Mouse (Mus musculus): ENCODE measurements at regions not wholly inside any gene's neighbourhood (a gene's known extent, or its start where the extent isn't known, plus 50 kb on each side); places are given as distances from the start of the nearest gene placed in this dataset.
A peak's percentile ranks its signal among the peaks of the same experiment; 100 is the strongest.
"Not testable (repeated sequence)": the region's sequence is repeated elsewhere in the genome, so short reads cannot be mapped to it uniquely, and the experiment has no call there.

GRCm38 (mm10) chr12:77039953-77040305, 77.9 kb upstream of the Max start:
- TF ChIP-seq CTCF (IDR thresholded peaks at IDR 0.05; ENCODE audit: insufficient read depth, low read length) (no peak), POLR2A (IDR thresholded peaks at IDR 0.05; ENCODE audit: borderline replicate concordance, extremely low read depth, low read depth, low read length) (no peak)
- Histone ChIP-seq H3K4me3 (replicated peaks; ENCODE audit: extremely low read depth, low read depth, low read length) (no peak overlapping the region), H3K4me1 (ENCODE audit: control insufficient read depth, insufficient read depth, low read length) (peaks cover 4% of the 10 kb centered on the region)
- 69% methylated on average over 4 of the region's 4 CpGs for WGBS
- peak; percentile 47 for DNase-seq

GRCm38 (mm10) chr12:77039295-77039952, 77.4 kb upstream of the Max start:
- no peak overlapping the region for H3K4me3 ChIP-seq (replicated peaks; ENCODE audit: extremely low read depth, low read depth, low read length)
- DNase-seq: no peak
- H3K4me1 ChIP-seq (ENCODE audit: control insufficient read depth, insufficient read depth, low read length): peaks cover 4% of the 10 kb centered on the region
- 58% methylated on average over 17 of the region's 17 CpGs for WGBS
- TF ChIP-seq CTCF (IDR thresholded peaks at IDR 0.05; ENCODE audit: insufficient read depth, low read length) (peak; percentile 27; the same call in 1 of the 2 replicates), POLR2A (IDR thresholded peaks at IDR 0.05; ENCODE audit: borderline replicate concordance, extremely low read depth, low read depth, low read length) (no peak)

DNA sequence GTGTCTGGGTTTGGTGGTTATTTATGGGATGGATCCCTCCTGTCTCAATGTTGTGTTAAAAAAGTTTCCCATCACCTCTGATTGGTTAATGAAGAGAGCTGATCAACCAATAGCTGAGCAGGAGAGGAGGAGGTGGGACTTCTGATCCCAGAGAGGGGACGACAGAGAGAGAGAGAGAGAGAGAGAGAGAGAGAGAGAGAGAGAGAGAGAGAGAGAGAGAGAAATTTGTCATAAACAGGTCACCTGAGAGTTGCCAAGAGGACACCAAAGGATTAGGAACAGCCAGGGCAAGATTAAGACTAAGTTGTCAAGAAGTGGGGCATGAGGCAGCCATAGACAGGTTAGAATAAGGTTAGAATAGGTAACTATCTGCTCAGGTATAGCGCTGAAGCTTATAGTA, 73.7 kb upstream of the Max start:
- no peak for TF ChIP-seq POLR2A (IDR thresholded peaks at IDR 0.05; ENCODE audit: borderline replicate concordance, extremely low read depth, low read depth, low read length)
- TF ChIP-seq CTCF (IDR thresholded peaks at IDR 0.05; ENCODE audit: insufficient read depth, low read length): no peak
- Histone ChIP-seq H3K4me3 (replicated peaks; ENCODE audit: extremely low read depth, low read depth, low read length) (no peak overlapping the region), H3K4me1 (ENCODE audit: control insufficient read depth, insufficient read depth, low read length) (peaks cover 4% of the 10 kb centered on the region)
- no peak for DNase-seq
- WGBS: 53% methylated on average over 2 of the region's 2 CpGs

- TF ChIP-seq CTCF (IDR thresholded peaks at IDR 0.05; ENCODE audit: insufficient read depth, low read length) (no peak), POLR2A (IDR thresholded peaks at IDR 0.05; ENCODE audit: borderline replicate concordance, extremely low read depth, low read depth, low read length) (no peak)
- WGBS: 54% methylated on average over 1 of the region's 1 CpGs
- Histone ChIP-seq H3K4me1 (ENCODE audit: control insufficient read depth, insufficient read depth, low read length) (no peaks in the 10 kb centered on the region), H3K4me3 (replicated peaks; ENCODE audit: extremely low read depth, low read depth, low read length) (no peak overlapping the region)
- no peak for DNase-seq
These were observed 69.4 kb upstream of the Max start for GRCm38 (mm10) chr12:77031448-77031847.

- no peak for TF ChIP-seq CTCF (IDR thresholded peaks at IDR 0.05; ENCODE audit: insufficient read depth, low read length)
- no peak for TF ChIP-seq POLR2A (IDR thresholded peaks at IDR 0.05; ENCODE audit: borderline replicate concordance, extremely low read depth, low read depth, low read length)
- no peak overlapping the region for H3K4me3 ChIP-seq (replicated peaks; ENCODE audit: extremely low read depth, low read depth, low read length)
- WGBS: 45% methylated on average over 7 of the region's 7 CpGs
- DNase-seq: no peak
- H3K4me1 ChIP-seq (ENCODE audit: control insufficient read depth, insufficient read depth, low read length): no peaks in the 10 kb centered on the region
These were observed 63.5 kb upstream of the Max start for GRCm38 (mm10) chr12:77025431-77025879.

- Histone ChIP-seq H3K4me3 (replicated peaks; ENCODE audit: extremely low read depth, low read depth, low read length) (no peak overlapping the region), H3K4me1 (ENCODE audit: control insufficient read depth, insufficient read depth, low read length) (no peaks in the 10 kb centered on the region)
- no peak for TF ChIP-seq POLR2A (IDR thresholded peaks at IDR 0.05; ENCODE audit: borderline replicate concordance, extremely low read depth, low read depth, low read length)
- no peak for TF ChIP-seq CTCF (IDR thresholded peaks at IDR 0.05; ENCODE audit: insufficient read depth, low read length)
- WGBS: 69% methylated on average over 5 of the region's 5 CpGs
- DNase-seq: no peak
These were observed 60.5 kb upstream of the Max start for GRCm38 (mm10) chr12:77022538-77022937.

DNA sequence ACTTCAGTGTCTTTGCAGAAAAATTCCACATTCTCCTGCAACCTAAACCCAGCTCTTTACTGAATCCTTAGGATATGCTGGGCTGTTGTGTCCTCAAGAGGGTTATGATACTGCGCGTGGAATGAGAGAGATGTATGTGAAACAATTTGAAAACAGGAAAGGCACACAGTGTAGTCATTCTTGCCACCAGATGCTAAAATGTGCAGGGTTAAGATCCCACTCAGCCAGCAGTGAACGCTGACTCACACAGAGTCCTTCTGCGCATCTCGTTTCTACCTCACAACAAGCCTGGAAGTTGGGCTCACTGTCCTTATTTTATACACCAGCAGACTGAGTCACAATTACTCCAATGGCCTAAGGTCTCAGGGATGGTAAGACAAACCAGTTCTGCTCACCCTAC, 59.9 kb upstream of the Max start:
- no peaks in the 10 kb centered on the region for H3K4me1 ChIP-seq (ENCODE audit: control insufficient read depth, insufficient read depth, low read length)
- H3K4me3 ChIP-seq (replicated peaks; ENCODE audit: extremely low read depth, low read depth, low read length): no peak overlapping the region
- no peak for TF ChIP-seq POLR2A (IDR thresholded peaks at IDR 0.05; ENCODE audit: borderline replicate concordance, extremely low read depth, low read depth, low read length)
- DNase-seq: no peak
- WGBS: 89% methylated on average over 5 of the region's 5 CpGs

GRCm38 (mm10) chr12:77019708-77020511, 57.9 kb upstream of the Max start:
- TF ChIP-seq POLR2A (IDR thresholded peaks at IDR 0.05; ENCODE audit: borderline replicate concordance, extremely low read depth, low read depth, low read length): no peak
- no peak for TF ChIP-seq CTCF (IDR thresholded peaks at IDR 0.05; ENCODE audit: insufficient read depth, low read length)
- DNase-seq: no peak
- whole genome bisulfite sequencing: 42% methylated on average over 14 of the region's 14 CpGs
- Histone ChIP-seq H3K4me3 (replicated peaks; ENCODE audit: extremely low read depth, low read depth, low read length) (no peak overlapping the region), H3K4me1 (ENCODE audit: control insufficient read depth, insufficient read depth, low read length) (0 out of 2 replicates have a peak, but pooled peaks cover 2% of the 10 kb centered on the region)

DNA sequence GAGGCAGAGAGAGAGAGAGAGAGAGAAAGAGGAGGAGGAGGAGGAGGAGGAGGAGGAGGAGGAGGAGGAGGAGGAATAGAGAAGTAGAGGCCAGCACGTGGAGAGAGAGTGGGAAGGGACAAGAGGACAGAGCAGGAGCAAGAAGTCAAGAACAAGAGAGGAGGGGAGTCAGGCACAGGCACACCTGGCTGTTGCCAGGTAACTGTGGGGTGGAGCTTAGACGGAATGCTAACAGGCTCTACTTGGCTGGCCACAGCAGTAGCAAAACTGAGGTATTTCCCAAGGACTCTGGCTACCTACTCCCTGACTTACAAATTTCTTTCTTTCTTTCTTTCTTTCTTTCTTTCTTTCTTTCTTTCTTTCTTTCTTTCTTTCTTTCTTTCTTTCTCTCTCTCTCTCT, 57.1 kb upstream of the Max start:
- WGBS: 48% methylated on average over 2 of the region's 2 CpGs
- H3K4me1 ChIP-seq (ENCODE audit: control insufficient read depth, insufficient read depth, low read length); H3K4me3 ChIP-seq (replicated peaks; ENCODE audit: extremely low read depth, low read depth, low read length); DNase-seq: not testable (repeated sequence)

- Histone ChIP-seq H3K4me1 (ENCODE audit: control insufficient read depth, insufficient read depth, low read length) (0 out of 2 replicates have a peak, but pooled peaks cover 2% of the 10 kb centered on the region), H3K4me3 (replicated peaks; ENCODE audit: extremely low read depth, low read depth, low read length) (no peak overlapping the region)
- DNase-seq: no peak
- 44% methylated on average over 6 of the region's 6 CpGs for WGBS
- no peak for TF ChIP-seq POLR2A (IDR thresholded peaks at IDR 0.05; ENCODE audit: borderline replicate concordance, extremely low read depth, low read depth, low read length)
These were observed 56.4 kb upstream of the Max start for GRCm38 (mm10) chr12:77018373-77018772.
